Mouse (Mus musculus): ENCODE measurements at regions not wholly inside any gene's neighbourhood (a gene's known extent, or its start where the extent isn't known, plus 50 kb on each side); places are given as distances from the start of the nearest gene placed in this dataset.

DNA sequence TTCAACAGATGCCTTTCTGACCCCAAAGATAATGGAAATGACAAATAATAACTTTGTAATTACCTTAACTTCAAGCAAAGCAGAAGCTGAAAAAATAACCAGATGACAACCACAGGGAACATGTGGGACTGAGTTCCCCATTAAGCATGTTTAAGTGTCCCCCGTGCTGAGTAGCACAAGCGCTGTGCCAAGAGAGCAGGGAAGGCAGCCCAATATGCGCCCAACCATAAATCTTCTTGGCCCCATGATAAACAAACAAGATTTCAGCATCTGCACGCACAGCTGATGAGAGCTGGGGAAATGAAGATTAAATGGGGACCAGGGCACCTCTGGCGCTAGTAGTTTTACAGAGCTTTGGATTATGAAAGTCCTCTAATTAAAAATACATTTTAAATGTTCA, 788.1 kb downstream of the Poteg start:
- H3K9ac ChIP-seq (ENCODE audit: low read depth, low read length), result no peak overlapping the region
- H3K4me3 ChIP-seq (ENCODE audit: low read length), result no peak overlapping the region
- no peaks in the 10 kb centered on the region for H3K27me3 ChIP-seq (ENCODE audit: control insufficient read depth, insufficient read depth, low read length)
- no peaks in the 10 kb centered on the region for H3K4me1 ChIP-seq (ENCODE audit: control insufficient read depth, insufficient read depth, low read length)
- no peak for ATAC-seq (ENCODE audit: low FRiP score, low TSS enrichment)
- H3K4me2 ChIP-seq (replicated peaks; ENCODE audit: low read depth, low read length), result no peak overlapping the region
- 50% methylated on average over 5 of the region's 5 CpGs for WGBS
- no peaks in the 10 kb centered on the region for H3K9me3 ChIP-seq (ENCODE audit: control insufficient read depth, low read length)
- no peak overlapping the region for H3K27ac ChIP-seq (ENCODE audit: low read depth, low read length)
- no peaks in the 10 kb centered on the region for H3K36me3 ChIP-seq (ENCODE audit: control insufficient read depth, insufficient read depth, low read length)

DNA sequence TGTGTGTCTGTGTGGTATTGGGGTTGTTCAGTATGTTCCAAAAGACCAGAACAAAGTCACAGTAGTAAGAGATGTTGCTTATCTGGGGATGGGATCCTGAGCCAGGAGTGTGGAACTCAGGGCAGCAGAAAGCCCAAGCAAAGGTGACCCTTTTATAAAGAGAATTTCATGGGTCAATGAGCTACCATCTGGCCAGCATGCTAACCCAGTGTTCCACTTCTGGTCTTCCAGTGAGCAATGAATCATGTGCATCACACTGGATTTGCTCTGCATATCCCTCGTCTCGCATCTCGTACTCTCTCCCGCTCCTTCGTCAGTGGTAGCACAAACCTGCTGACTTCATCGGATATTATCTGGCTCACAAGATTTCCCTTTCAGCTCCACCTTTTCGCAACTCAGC, 791.9 kb downstream of the Poteg start:
- H3K9ac ChIP-seq (ENCODE audit: low read depth, low read length), result no peak overlapping the region
- WGBS, result 75% methylated on average over 7 of the region's 7 CpGs
- H3K4me1 ChIP-seq (ENCODE audit: control insufficient read depth, insufficient read depth, low read length), result no peaks in the 10 kb centered on the region
- no peaks in the 10 kb centered on the region for H3K27me3 ChIP-seq (ENCODE audit: control insufficient read depth, insufficient read depth, low read length)
- H3K4me3 ChIP-seq (ENCODE audit: low read length), result no peak overlapping the region
- ATAC-seq (ENCODE audit: low FRiP score, low TSS enrichment), result no peak
- H3K36me3 ChIP-seq (ENCODE audit: control insufficient read depth, insufficient read depth, low read length), result no peaks in the 10 kb centered on the region
- H3K27ac ChIP-seq (ENCODE audit: low read depth, low read length), result no peak overlapping the region
- no peaks in the 10 kb centered on the region for H3K9me3 ChIP-seq (ENCODE audit: control insufficient read depth, low read length)
- H3K4me2 ChIP-seq (replicated peaks; ENCODE audit: low read depth, low read length), result no peak overlapping the region

DNA sequence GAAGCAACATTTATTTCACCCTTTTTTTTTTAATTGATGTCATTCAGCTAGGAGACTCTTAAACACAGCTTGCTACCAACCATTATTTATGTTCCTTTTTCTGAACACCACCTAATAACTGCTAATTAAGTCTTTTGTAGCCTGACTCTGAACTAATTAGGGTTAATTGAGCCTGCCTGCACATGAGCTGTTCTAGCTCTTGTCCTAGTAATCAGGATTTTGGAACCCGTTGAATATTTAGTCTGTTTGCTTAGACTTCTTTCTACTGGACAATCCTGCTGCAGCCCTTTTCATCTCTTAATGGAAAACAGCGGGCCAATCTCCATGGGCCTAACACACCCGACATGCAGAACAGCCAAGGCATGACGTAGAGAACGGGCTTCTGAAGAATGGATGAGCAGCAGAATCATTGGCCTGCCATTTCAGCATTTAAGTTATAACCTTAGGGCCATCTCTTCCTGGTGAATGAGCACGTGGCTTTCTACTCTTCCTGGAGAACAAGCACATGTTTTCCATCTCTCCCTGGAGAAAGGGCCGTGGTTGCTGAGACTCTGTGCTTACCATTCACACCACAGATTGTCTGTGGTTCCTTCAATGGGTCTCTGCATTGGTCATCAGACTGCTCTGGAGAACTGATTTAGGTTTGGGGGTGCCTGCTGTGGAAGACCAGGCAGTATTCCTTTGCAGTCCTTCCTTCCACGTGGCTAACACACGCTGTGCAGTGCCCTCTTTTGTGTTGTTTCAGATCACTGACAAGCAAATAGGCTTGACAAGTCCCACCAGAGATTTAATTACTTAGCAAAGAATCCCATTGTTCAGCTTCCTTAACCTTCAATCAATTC, 805.1 kb downstream of the Poteg start:
- no peak overlapping the region for H3K4me2 ChIP-seq (replicated peaks; ENCODE audit: low read depth, low read length)
- no peak overlapping the region for H3K27ac ChIP-seq (ENCODE audit: low read depth, low read length)
- H3K4me3 ChIP-seq (ENCODE audit: low read length), result no peak overlapping the region
- H3K4me1 ChIP-seq (ENCODE audit: control insufficient read depth, insufficient read depth, low read length), result no peaks in the 10 kb centered on the region
- ATAC-seq (ENCODE audit: low FRiP score, low TSS enrichment), result no peak
- no peaks in the 10 kb centered on the region for H3K36me3 ChIP-seq (ENCODE audit: control insufficient read depth, insufficient read depth, low read length)
- no peak overlapping the region for H3K9ac ChIP-seq (ENCODE audit: low read depth, low read length)
- no peaks in the 10 kb centered on the region for H3K9me3 ChIP-seq (ENCODE audit: control insufficient read depth, low read length)
- no peaks in the 10 kb centered on the region for H3K27me3 ChIP-seq (ENCODE audit: control insufficient read depth, insufficient read depth, low read length)
- 76% methylated on average over 9 of the region's 9 CpGs for WGBS

DNA sequence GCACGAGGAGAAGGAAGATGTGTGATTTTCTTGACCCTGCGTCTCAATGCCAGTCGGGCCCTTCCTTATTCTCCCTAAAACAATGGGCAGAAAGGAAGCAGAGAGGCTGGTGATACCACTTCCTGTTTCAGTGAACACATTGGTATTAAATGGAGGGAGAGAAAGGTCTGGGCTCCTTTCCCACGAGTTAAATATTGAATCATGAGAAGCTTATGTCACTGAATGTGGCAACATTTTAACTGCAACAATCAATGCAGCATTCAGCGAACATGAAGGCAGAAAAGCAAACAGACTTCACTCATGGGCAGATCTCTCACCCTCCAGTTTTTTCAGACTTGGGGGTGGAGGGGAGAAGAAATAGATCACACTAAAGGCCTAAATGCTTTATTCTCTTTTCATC, 819.8 kb downstream of the Poteg start:
- no peak for ATAC-seq (ENCODE audit: low FRiP score, low TSS enrichment)
- Histone ChIP-seq H3K9ac (ENCODE audit: low read depth, low read length) (no peak overlapping the region), H3K36me3 (ENCODE audit: control insufficient read depth, insufficient read depth, low read length) (no peaks in the 10 kb centered on the region), H3K9me3 (ENCODE audit: control insufficient read depth, low read length) (no peaks in the 10 kb centered on the region), H3K27ac (ENCODE audit: low read depth, low read length) (no peak overlapping the region), H3K4me3 (ENCODE audit: low read length) (no peak overlapping the region), H3K27me3 (ENCODE audit: control insufficient read depth, insufficient read depth, low read length) (no peaks in the 10 kb centered on the region), H3K4me2 (replicated peaks; ENCODE audit: low read depth, low read length) (no peak overlapping the region), H3K4me1 (ENCODE audit: control insufficient read depth, insufficient read depth, low read length) (no peaks in the 10 kb centered on the region)
- 85% methylated on average over 5 of the region's 5 CpGs for WGBS

DNA sequence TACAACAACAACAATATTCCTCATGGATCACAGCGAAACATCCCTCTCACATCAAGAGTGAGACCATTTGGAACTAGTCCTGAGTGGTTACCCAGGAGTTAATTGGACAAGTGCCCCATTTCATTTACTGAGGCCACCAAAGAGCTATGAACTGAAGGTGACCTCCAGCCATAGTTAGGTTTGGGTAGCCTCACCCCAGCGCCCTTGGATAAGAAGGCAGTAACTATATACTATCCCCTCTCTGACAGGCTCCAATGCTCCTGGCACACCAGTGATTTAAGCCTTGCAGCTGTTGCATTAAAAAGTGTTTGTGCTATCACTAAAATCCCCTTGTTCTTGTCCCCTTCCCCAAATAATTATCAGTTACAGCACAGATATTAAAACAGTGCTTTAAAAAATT, 836.8 kb downstream of the Poteg start:
- Histone ChIP-seq H3K27ac (ENCODE audit: low read depth, low read length) (no peak overlapping the region), H3K36me3 (ENCODE audit: control insufficient read depth, insufficient read depth, low read length) (no peaks in the 10 kb centered on the region), H3K4me1 (ENCODE audit: control insufficient read depth, insufficient read depth, low read length) (no peaks in the 10 kb centered on the region), H3K4me2 (replicated peaks; ENCODE audit: low read depth, low read length) (no peak overlapping the region), H3K27me3 (ENCODE audit: control insufficient read depth, insufficient read depth, low read length) (no peaks in the 10 kb centered on the region), H3K9ac (ENCODE audit: low read depth, low read length) (no peak overlapping the region), H3K4me3 (ENCODE audit: low read length) (no peak overlapping the region), H3K9me3 (ENCODE audit: control insufficient read depth, low read length) (no peaks in the 10 kb centered on the region)
- peak; percentile 87 for ATAC-seq (ENCODE audit: low FRiP score, low TSS enrichment)
- 25% methylated on average over 2 of the region's 2 CpGs for WGBS

DNA sequence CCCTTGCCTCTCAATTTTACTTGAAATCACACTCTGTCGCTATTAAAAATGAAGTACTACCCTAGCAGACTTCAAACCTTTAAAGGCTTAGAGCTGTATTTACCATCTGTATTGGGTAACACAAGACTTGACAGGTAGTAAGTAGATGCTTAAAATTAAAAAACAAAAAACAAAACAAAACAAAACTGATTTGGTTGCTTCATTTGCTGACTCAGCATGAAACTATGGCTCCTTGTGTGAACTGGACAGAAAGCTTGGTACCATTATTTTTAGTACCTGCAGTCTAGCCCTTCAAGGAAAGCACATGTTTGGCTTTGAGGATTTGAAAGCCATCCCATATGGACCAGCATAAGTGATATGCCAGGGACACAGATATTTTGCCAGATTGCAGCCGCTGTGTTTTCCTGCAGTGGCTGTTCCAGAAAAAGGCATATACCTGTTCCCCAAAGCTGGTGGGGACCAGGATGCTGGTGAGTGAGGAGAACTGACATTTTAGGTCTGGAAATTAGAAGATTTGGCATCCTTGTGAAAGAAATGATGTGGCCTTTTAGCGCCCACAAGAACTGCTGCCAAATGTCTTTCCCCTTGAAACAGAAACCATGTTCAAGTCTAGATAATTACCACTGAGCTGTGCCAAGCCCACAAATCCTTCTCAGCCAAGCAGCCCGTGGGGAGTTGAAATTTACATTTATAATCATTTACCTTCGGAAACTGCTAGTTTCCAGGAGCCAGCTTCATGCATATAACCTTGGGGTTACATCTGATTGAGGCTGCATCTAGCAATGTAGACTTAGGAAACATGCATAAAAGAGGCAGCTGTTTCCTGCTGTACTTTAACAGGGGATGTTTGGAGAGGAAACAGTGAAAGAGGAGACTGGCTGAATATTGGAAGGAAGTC, 851.7 kb downstream of the Poteg start:
- no peak overlapping the region for H3K4me2 ChIP-seq (replicated peaks; ENCODE audit: low read depth, low read length)
- H3K9ac ChIP-seq (ENCODE audit: low read depth, low read length), result no peak overlapping the region
- 0 out of 2 replicates have a peak, but pooled peaks have one; percentile 39 for ATAC-seq (ENCODE audit: low FRiP score, low TSS enrichment)
- no peaks in the 10 kb centered on the region for H3K4me1 ChIP-seq (ENCODE audit: control insufficient read depth, insufficient read depth, low read length)
- WGBS, result 54% methylated on average over 5 of the region's 5 CpGs
- no peak overlapping the region for H3K4me3 ChIP-seq (ENCODE audit: low read length)
- H3K27me3 ChIP-seq (ENCODE audit: control insufficient read depth, insufficient read depth, low read length), result no peaks in the 10 kb centered on the region
- H3K36me3 ChIP-seq (ENCODE audit: control insufficient read depth, insufficient read depth, low read length), result no peaks in the 10 kb centered on the region
- no peak overlapping the region for H3K27ac ChIP-seq (ENCODE audit: low read depth, low read length)
- H3K9me3 ChIP-seq (ENCODE audit: control insufficient read depth, low read length), result no peaks in the 10 kb centered on the region

DNA sequence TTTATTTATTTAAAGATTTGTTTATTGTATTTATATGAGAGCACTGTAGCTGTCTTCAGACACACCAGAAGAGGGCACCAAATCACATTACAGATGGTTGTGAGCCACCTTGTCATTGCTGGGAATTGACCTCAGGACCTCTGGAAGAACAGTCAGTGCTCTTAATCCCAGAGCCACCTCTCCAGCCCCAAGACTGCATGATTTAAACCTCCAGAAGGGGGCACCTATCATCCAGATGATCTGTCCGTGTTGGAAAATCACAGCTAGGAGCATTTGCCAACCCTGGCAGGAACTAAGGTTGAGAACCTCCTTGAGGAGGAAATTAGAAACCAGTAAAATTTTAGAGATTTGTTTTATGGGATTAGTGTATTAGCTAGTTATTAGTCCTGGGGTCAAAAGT, 869.6 kb downstream of the Poteg start:
- Histone ChIP-seq H3K4me1 (ENCODE audit: control insufficient read depth, insufficient read depth, low read length) (no peaks in the 10 kb centered on the region), H3K27me3 (ENCODE audit: control insufficient read depth, insufficient read depth, low read length) (no peaks in the 10 kb centered on the region), H3K9me3 (ENCODE audit: control insufficient read depth, low read length) (no peaks in the 10 kb centered on the region), H3K27ac (ENCODE audit: low read depth, low read length) (no peak overlapping the region), H3K4me3 (ENCODE audit: low read length) (no peak overlapping the region), H3K4me2 (replicated peaks; ENCODE audit: low read depth, low read length) (no peak overlapping the region), H3K36me3 (ENCODE audit: control insufficient read depth, insufficient read depth, low read length) (no peaks in the 10 kb centered on the region), H3K9ac (ENCODE audit: low read depth, low read length) (no peak overlapping the region)
- 61% methylated on average over 1 of the region's 1 CpGs for WGBS
- no peak for ATAC-seq (ENCODE audit: low FRiP score, low TSS enrichment)

DNA sequence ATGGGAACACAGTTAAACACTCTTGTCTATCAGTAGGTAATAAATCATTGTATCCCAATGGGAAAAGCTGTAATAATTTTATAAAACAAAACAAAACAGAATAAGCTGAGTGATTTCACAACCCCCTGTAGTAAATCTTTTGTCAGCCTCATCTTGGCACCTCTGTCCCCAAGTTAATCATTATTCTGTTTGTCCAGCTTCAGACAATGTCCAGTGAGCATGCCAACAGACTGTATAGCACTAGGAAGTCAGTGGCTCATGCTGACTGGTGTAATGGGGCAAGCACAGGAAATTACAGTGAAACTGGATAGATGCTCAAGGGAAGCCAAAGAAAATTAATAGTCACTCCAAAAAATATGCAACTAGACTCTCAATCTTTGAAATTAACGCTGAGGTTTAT, 885.9 kb downstream of the Poteg start:
- no peak overlapping the region for H3K27ac ChIP-seq (ENCODE audit: low read depth, low read length)
- no peaks in the 10 kb centered on the region for H3K4me1 ChIP-seq (ENCODE audit: control insufficient read depth, insufficient read depth, low read length)
- H3K27me3 ChIP-seq (ENCODE audit: control insufficient read depth, insufficient read depth, low read length), result no peaks in the 10 kb centered on the region
- H3K9me3 ChIP-seq (ENCODE audit: control insufficient read depth, low read length), result no peaks in the 10 kb centered on the region
- H3K36me3 ChIP-seq (ENCODE audit: control insufficient read depth, insufficient read depth, low read length), result no peaks in the 10 kb centered on the region
- H3K9ac ChIP-seq (ENCODE audit: low read depth, low read length), result no peak overlapping the region
- WGBS, result 38% methylated on average over 1 of the region's 1 CpGs
- H3K4me2 ChIP-seq (replicated peaks; ENCODE audit: low read depth, low read length), result no peak overlapping the region
- no peak for ATAC-seq (ENCODE audit: low FRiP score, low TSS enrichment)
- no peak overlapping the region for H3K4me3 ChIP-seq (ENCODE audit: low read length)

DNA sequence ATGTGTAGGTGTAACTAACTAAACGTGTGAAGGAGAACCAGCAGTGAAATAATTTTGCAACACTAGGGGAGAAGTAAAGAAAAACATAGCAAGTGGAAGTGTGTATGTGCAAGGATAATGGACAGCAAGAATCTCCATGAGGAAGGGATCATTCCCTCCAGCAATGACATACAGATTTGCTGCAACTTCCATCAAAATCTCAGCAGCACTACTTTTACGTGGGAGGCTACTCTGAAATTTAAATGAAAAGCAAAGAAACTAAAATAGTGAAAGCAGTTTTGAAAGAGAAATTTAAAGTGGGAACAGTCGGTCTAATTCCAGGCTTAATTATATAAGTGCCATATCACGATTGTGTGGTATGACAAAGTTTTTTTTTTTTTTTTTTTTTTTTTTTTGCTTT, 890.0 kb downstream of the Poteg start:
- ATAC-seq (ENCODE audit: low FRiP score, low TSS enrichment), result no peak
- no peaks in the 10 kb centered on the region for H3K36me3 ChIP-seq (ENCODE audit: control insufficient read depth, insufficient read depth, low read length)
- H3K4me2 ChIP-seq (replicated peaks; ENCODE audit: low read depth, low read length), result no peak overlapping the region
- H3K27me3 ChIP-seq (ENCODE audit: control insufficient read depth, insufficient read depth, low read length), result no peaks in the 10 kb centered on the region
- WGBS, result 80% methylated on average over 4 of the region's 4 CpGs
- H3K4me3 ChIP-seq (ENCODE audit: low read length), result no peak overlapping the region
- no peak overlapping the region for H3K9ac ChIP-seq (ENCODE audit: low read depth, low read length)
- H3K27ac ChIP-seq (ENCODE audit: low read depth, low read length), result no peak overlapping the region
- no peaks in the 10 kb centered on the region for H3K4me1 ChIP-seq (ENCODE audit: control insufficient read depth, insufficient read depth, low read length)
- no peaks in the 10 kb centered on the region for H3K9me3 ChIP-seq (ENCODE audit: control insufficient read depth, low read length)

All from kidney, embryonic 14.5 days (tissue).